Mouse (Mus musculus): ENCODE data around the gene Fam110a. TPM values are rescaled to one million over a fixed set of nuclear protein-coding genes. Genes with fewer than 3 reads are reported as not detected.

The Fam110a gene
- polyA plus RNA-seq, 1 experiment: 33.0 TPM

- no peak for DNase-seq
- Histone ChIP-seq H3K4me1 (replicated peaks; ENCODE audit: control insufficient read depth, insufficient read depth, low read length) (peaks cover 34% of the 10 kb centered on the region), H3K27me3 (ENCODE audit: control insufficient read depth, insufficient read depth, low read length) (no peaks in the 10 kb centered on the region), H3K36me3 (ENCODE audit: control insufficient read depth, insufficient read depth, low read length) (no peaks in the 10 kb centered on the region), H3K27ac (ENCODE audit: control insufficient read depth, insufficient read depth, low read length) (no peak overlapping the region), H3K4me3 (ENCODE audit: control insufficient read depth, insufficient read depth, low read length) (no peak overlapping the region)
- TF ChIP-seq POLR2A (IDR thresholded peaks at IDR 0.05; ENCODE audit: control insufficient read depth, extremely low read depth, insufficient read depth, low read length, poor library complexity) (no peak), CTCF (IDR thresholded peaks at IDR 0.05; ENCODE audit: borderline replicate concordance, control insufficient read depth, extremely low read depth, insufficient read depth, low read length, poor library complexity) (no peak)
Observed at GRCm38 (mm10) chr2:151982476-151982875, 2.5 kb upstream of the Fam110a start.

GRCm38 (mm10) chr2:151981268-151981667 lies 1.2 kb upstream of the Fam110a start:
- Histone ChIP-seq H3K27ac (ENCODE audit: control insufficient read depth, insufficient read depth, low read length) (no peak overlapping the region), H3K4me3 (ENCODE audit: control insufficient read depth, insufficient read depth, low read length) (no peak overlapping the region), H3K27me3 (ENCODE audit: control insufficient read depth, insufficient read depth, low read length) (no peaks in the 10 kb centered on the region), H3K36me3 (ENCODE audit: control insufficient read depth, insufficient read depth, low read length) (no peaks in the 10 kb centered on the region), H3K4me1 (replicated peaks; ENCODE audit: control insufficient read depth, insufficient read depth, low read length) (peaks cover 32% of the 10 kb centered on the region)
- TF ChIP-seq POLR2A (IDR thresholded peaks at IDR 0.05; ENCODE audit: control insufficient read depth, extremely low read depth, insufficient read depth, low read length, poor library complexity) (no peak), CTCF (IDR thresholded peaks at IDR 0.05; ENCODE audit: borderline replicate concordance, control insufficient read depth, extremely low read depth, insufficient read depth, low read length, poor library complexity) (no peak)
- DNase-seq: no peak
- 46% methylated on average over 6 of the region's 6 CpGs for WGBS

GRCm38 (mm10) chr2:151980355-151980693 lies 305 bp upstream of the Fam110a start:
- H3K4me3 ChIP-seq (ENCODE audit: control insufficient read depth, insufficient read depth, low read length): peak overlapping the region; percentile 95
- no peaks in the 10 kb centered on the region for H3K36me3 ChIP-seq (ENCODE audit: control insufficient read depth, insufficient read depth, low read length)
- TF ChIP-seq CTCF (IDR thresholded peaks at IDR 0.05; ENCODE audit: borderline replicate concordance, control insufficient read depth, extremely low read depth, insufficient read depth, low read length, poor library complexity) (no peak), POLR2A (IDR thresholded peaks at IDR 0.05; ENCODE audit: control insufficient read depth, extremely low read depth, insufficient read depth, low read length, poor library complexity) (0 out of 2 replicates have a peak, but pooled peaks have one; percentile 1)
- DNase-seq: no peak
- no peaks in the 10 kb centered on the region for H3K27me3 ChIP-seq (ENCODE audit: control insufficient read depth, insufficient read depth, low read length)
- WGBS: 57% methylated on average over 3 of the region's 3 CpGs
- no peak overlapping the region for H3K27ac ChIP-seq (ENCODE audit: control insufficient read depth, insufficient read depth, low read length)
- peaks cover 27% of the 10 kb centered on the region for H3K4me1 ChIP-seq (replicated peaks; ENCODE audit: control insufficient read depth, insufficient read depth, low read length)

- WGBS: 90% methylated on average over 6 of the region's 6 CpGs
- H3K4me3 ChIP-seq (ENCODE audit: control insufficient read depth, insufficient read depth, low read length): no peak overlapping the region
- no peak overlapping the region for H3K27ac ChIP-seq (ENCODE audit: control insufficient read depth, insufficient read depth, low read length)
- no peaks in the 10 kb centered on the region for H3K36me3 ChIP-seq (ENCODE audit: control insufficient read depth, insufficient read depth, low read length)
- no peak for TF ChIP-seq POLR2A (IDR thresholded peaks at IDR 0.05; ENCODE audit: control insufficient read depth, extremely low read depth, insufficient read depth, low read length, poor library complexity)
- TF ChIP-seq CTCF (IDR thresholded peaks at IDR 0.05; ENCODE audit: borderline replicate concordance, control insufficient read depth, extremely low read depth, insufficient read depth, low read length, poor library complexity): no peak
- DNase-seq: no peak
- H3K27me3 ChIP-seq (ENCODE audit: control insufficient read depth, insufficient read depth, low read length): no peaks in the 10 kb centered on the region
- peaks cover 39% of the 10 kb centered on the region for H3K4me1 ChIP-seq (replicated peaks; ENCODE audit: control insufficient read depth, insufficient read depth, low read length)
Observed at GRCm38 (mm10) chr2:151978494-151978893, 1.5 kb downstream of the Fam110a start.

GRCm38 (mm10) chr2:151977689-151978440 lies 2.2 kb downstream of the Fam110a start:
- H3K27me3 ChIP-seq (ENCODE audit: control insufficient read depth, insufficient read depth, low read length): no peaks in the 10 kb centered on the region
- H3K27ac ChIP-seq (ENCODE audit: control insufficient read depth, insufficient read depth, low read length): no peak overlapping the region
- no peak overlapping the region for H3K4me3 ChIP-seq (ENCODE audit: control insufficient read depth, insufficient read depth, low read length)
- WGBS: 84% methylated on average over 4 of the region's 4 CpGs
- no peak for DNase-seq
- peaks cover 45% of the 10 kb centered on the region for H3K4me1 ChIP-seq (replicated peaks; ENCODE audit: control insufficient read depth, insufficient read depth, low read length)
- no peaks in the 10 kb centered on the region for H3K36me3 ChIP-seq (ENCODE audit: control insufficient read depth, insufficient read depth, low read length)
- TF ChIP-seq CTCF (IDR thresholded peaks at IDR 0.05; ENCODE audit: borderline replicate concordance, control insufficient read depth, extremely low read depth, insufficient read depth, low read length, poor library complexity) (no peak), POLR2A (IDR thresholded peaks at IDR 0.05; ENCODE audit: control insufficient read depth, extremely low read depth, insufficient read depth, low read length, poor library complexity) (no peak)

GRCm38 (mm10) chr2:151976067-151976466 lies 4.0 kb downstream of the Fam110a start:
- 97% methylated on average over 3 of the region's 3 CpGs for WGBS
- TF ChIP-seq POLR2A (IDR thresholded peaks at IDR 0.05; ENCODE audit: control insufficient read depth, extremely low read depth, insufficient read depth, low read length, poor library complexity) (no peak), CTCF (IDR thresholded peaks at IDR 0.05; ENCODE audit: borderline replicate concordance, control insufficient read depth, extremely low read depth, insufficient read depth, low read length, poor library complexity) (no peak)

More at GRCm38 (mm10) chr2:151976067-151976466, 4.0 kb downstream of the Fam110a start:
- Histone ChIP-seq H3K27ac (ENCODE audit: control insufficient read depth, insufficient read depth, low read length) (no peak overlapping the region), H3K4me1 (replicated peaks; ENCODE audit: control insufficient read depth, insufficient read depth, low read length) (peaks cover 61% of the 10 kb centered on the region), H3K36me3 (ENCODE audit: control insufficient read depth, insufficient read depth, low read length) (no peaks in the 10 kb centered on the region), H3K4me3 (ENCODE audit: control insufficient read depth, insufficient read depth, low read length) (no peak overlapping the region), H3K27me3 (ENCODE audit: control insufficient read depth, insufficient read depth, low read length) (no peaks in the 10 kb centered on the region)
- no peak for DNase-seq

Measured in thymus, adult 2 months (tissue).